Mouse (Mus musculus) forelimb bud, embryonic 11.5 days (tissue): Measurements from ENCODE around the gene Fgf10.

ENCODE experiments used
- DNase-seq: peaks from one replicate; pipeline ENCODE4 v3.0.0-alpha.2; 2012; ENCODE audit warnings: low read depth, low spot score

Gene Fgf10

GRCm38 (mm10) chr13:118716726-118717125 is 47.1 kb downstream of the Fgf10 start:
- no peak for DNase-seq

- no peak for DNase-seq
These were observed 48.8 kb downstream of the Fgf10 start for GRCm38 (mm10) chr13:118718396-118718795.

- DNase-seq: no peak
These were observed 52.1 kb downstream of the Fgf10 start for GRCm38 (mm10) chr13:118721668-118722067.

GRCm38 (mm10) chr13:118731850-118732552 is 62.4 kb downstream of the Fgf10 start:
- peak; percentile 18 for DNase-seq

- no peak for DNase-seq
These were observed 70.3 kb downstream of the Fgf10 start for GRCm38 (mm10) chr13:118739854-118740411.

- DNase-seq: no peak
These were observed 73.2 kb downstream of the Fgf10 start for GRCm38 (mm10) chr13:118742788-118743187.

GRCm38 (mm10) chr13:118744806-118745205 is 75.2 kb downstream of the Fgf10 start:
- no peak for DNase-seq

GRCm38 (mm10) chr13:118746427-118746826 is 76.8 kb downstream of the Fgf10 start:
- peak; percentile 72 for DNase-seq

GRCm38 (mm10) chr13:118754024-118754423 is 84.4 kb downstream of the Fgf10 start:
- no peak for DNase-seq

- DNase-seq: no peak
These were observed 89.4 kb downstream of the Fgf10 start for GRCm38 (mm10) chr13:118759021-118759420.

GRCm38 (mm10) chr13:118762982-118763381 is 93.4 kb downstream of the Fgf10 start:
- no peak for DNase-seq

- no peak for DNase-seq
These were observed 102.6 kb downstream of the Fgf10 start for GRCm38 (mm10) chr13:118772188-118772587.

- no peak for DNase-seq
These were observed 105.6 kb downstream of the Fgf10 start for GRCm38 (mm10) chr13:118775148-118775547.

- no peak for DNase-seq
These were observed 109.6 kb downstream of the Fgf10 start for GRCm38 (mm10) chr13:118779161-118779560.

- no peak for DNase-seq
These were observed 122.2 kb downstream of the Fgf10 start for GRCm38 (mm10) chr13:118791753-118792152.

- DNase-seq: peak; percentile 63
These were observed 122.6 kb downstream of the Fgf10 start for GRCm38 (mm10) chr13:118792198-118792597.

- DNase-seq: peak; percentile 37
These were observed 130.6 kb downstream of the Fgf10 start for GRCm38 (mm10) chr13:118800176-118800575.

- no peak for DNase-seq
These were observed 137.1 kb downstream of the Fgf10 start for GRCm38 (mm10) chr13:118806662-118807061.

GRCm38 (mm10) chr13:118819785-118820184 is 150.2 kb downstream of the Fgf10 start:
- no peak for DNase-seq

GRCm38 (mm10) chr13:118823113-118823512 is 153.5 kb downstream of the Fgf10 start:
- no peak for DNase-seq

GRCm38 (mm10) chr13:118825102-118825501 is 155.5 kb downstream of the Fgf10 start:
- DNase-seq: peak; percentile 68

- no peak for DNase-seq
These were observed 159.2 kb downstream of the Fgf10 start for GRCm38 (mm10) chr13:118828604-118829381.

- DNase-seq: no peak
These were observed 164.4 kb downstream of the Fgf10 start for GRCm38 (mm10) chr13:118834021-118834420.
